Mouse (Mus musculus) heart, embryonic 10.5 days (tissue): ENCODE data around the gene Lrrc28. TPM values are rescaled to one million over a fixed set of nuclear protein-coding genes. Genes with fewer than 3 reads are reported as not detected.

Experiments used
- DNase-seq: peaks from one replicate; pipeline ENCODE4 v3.0.0-alpha.2; 2017; ENCODE audit warnings: low spot score
- H3K27ac ChIP-seq: fragments of 300-500 bp; sonication (generic); 2 replicates; pipeline ENCODE4 v1.5.1; 2016; ENCODE audit warnings: mild to moderate bottlenecking
- H3K27me3 ChIP-seq: fragments of 300-500 bp; sonication (generic); 2 replicates; pipeline ENCODE4 v1.6.1; 2016; ENCODE audit warnings: mild to moderate bottlenecking; ENCODE audit not compliant: poor library complexity, insufficient read depth, severe bottlenecking
- H3K36me3 ChIP-seq: fragments of 300-500 bp; sonication (generic); 2 replicates; pipeline ENCODE4 v1.6.1; 2016; ENCODE audit warnings: mild to moderate bottlenecking, moderate library complexity
- H3K4me1 ChIP-seq: fragments of 300-500 bp; sonication (generic); 2 replicates; pipeline ENCODE4 v1.6.1; 2016; ENCODE audit warnings: mild to moderate bottlenecking
- H3K4me3 ChIP-seq: fragments of 300-500 bp; sonication (generic); 2 replicates; pipeline ENCODE4 v1.5.1; 2016; ENCODE audit warnings: mild to moderate bottlenecking, moderate library complexity
- H3K9me3 ChIP-seq: fragments of 300-500 bp; sonication (generic); 2 replicates; pipeline ENCODE4 v1.6.1; 2016; ENCODE audit warnings: mild to moderate bottlenecking, moderate library complexity
- WGBS: fragments of 180-500 bp; shearing (Covaris S2); methylation state at CpG from one replicate; pipeline ENCODE4 v1.1.7; 2016; 5-methylcytosine and 5-hydroxymethylcytosine counted together
- polyA plus RNA-seq: library from polyadenylated mRNA; unstranded; fragments of >200 nt; fragmentation: Nextera tagmentation; extraction: Ambion mirVana; gene quantifications from 2 replicates; pipeline ENCODE4 v1.2.1, GENCODE M21; 2016

Lrrc28 gene
- polyA plus RNA-seq, 1 experiment from 2014 or later = 12.8 TPM

GRCm38 (mm10) chr7:67613795-67614463, 31.1 kb downstream of the Lrrc28 start:
- no peaks in the 10 kb centered on the region for H3K9me3 ChIP-seq
- H3K4me1 ChIP-seq = peaks cover 25% of the 10 kb centered on the region
- peak overlapping the region; percentile 27; the same call in 1 of the 2 replicates for H3K4me3 ChIP-seq
- H3K27ac ChIP-seq = peak overlapping the region; percentile 81
- 43% methylated on average over 10 of the region's 10 CpGs for WGBS
- DNase-seq = no peak
- no peaks in the 10 kb centered on the region for H3K36me3 ChIP-seq
- no peaks in the 10 kb centered on the region for H3K27me3 ChIP-seq

- Histone ChIP-seq H3K4me1 (peaks cover 22% of the 10 kb centered on the region), H3K36me3 (no peaks in the 10 kb centered on the region), H3K9me3 (no peaks in the 10 kb centered on the region), H3K4me3 (no peak overlapping the region), H3K27ac (peak overlapping the region; percentile 37; the same call in 1 of the 2 replicates), H3K27me3 (no peaks in the 10 kb centered on the region)
- no peak for DNase-seq
- WGBS = 61% methylated on average over 4 of the region's 4 CpGs
These were observed 36.6 kb downstream of the Lrrc28 start for GRCm38 (mm10) chr7:67608348-67609024.

- Histone ChIP-seq H3K27me3 (no peaks in the 10 kb centered on the region), H3K36me3 (no peaks in the 10 kb centered on the region), H3K9me3 (no peaks in the 10 kb centered on the region), H3K27ac (peak overlapping the region; percentile 37; the same call in 1 of the 2 replicates), H3K4me3 (no peak overlapping the region; the same call in 1 of the 2 replicates), H3K4me1 (peaks cover 17% of the 10 kb centered on the region)
- no peak for DNase-seq
- WGBS = 59% methylated on average over 5 of the region's 5 CpGs
These were observed 37.3 kb downstream of the Lrrc28 start for GRCm38 (mm10) chr7:67607669-67608347.

GRCm38 (mm10) chr7:67606250-67606649, 38.8 kb downstream of the Lrrc28 start:
- Histone ChIP-seq H3K36me3 (no peaks in the 10 kb centered on the region), H3K27me3 (no peaks in the 10 kb centered on the region), H3K4me3 (no peak overlapping the region), H3K9me3 (no peaks in the 10 kb centered on the region), H3K27ac (no peak overlapping the region), H3K4me1 (peaks cover 17% of the 10 kb centered on the region)
- 87% methylated on average over 1 of the region's 1 CpGs for WGBS
- DNase-seq = no peak

GRCm38 (mm10) chr7:67605114-67605513, 40.0 kb downstream of the Lrrc28 start:
- 77% methylated on average over 6 of the region's 6 CpGs for WGBS

GRCm38 (mm10) chr7:67598050-67598449, 47.0 kb downstream of the Lrrc28 start:
- H3K4me1 ChIP-seq = peaks cover 16% of the 10 kb centered on the region
- DNase-seq = no peak
- WGBS = 60% methylated on average over 3 of the region's 3 CpGs
- H3K4me3 ChIP-seq = no peak overlapping the region
- H3K36me3 ChIP-seq = no peaks in the 10 kb centered on the region
- H3K27ac ChIP-seq = peak overlapping the region; percentile 69; the same call in 1 of the 2 replicates
- H3K27me3 ChIP-seq = no peaks in the 10 kb centered on the region
- no peaks in the 10 kb centered on the region for H3K9me3 ChIP-seq

More at GRCm38 (mm10) chr7:67605114-67605513, 40.0 kb downstream of the Lrrc28 start:
- H3K27ac ChIP-seq = no peak overlapping the region
- H3K36me3 ChIP-seq = no peaks in the 10 kb centered on the region
- H3K4me3 ChIP-seq = no peak overlapping the region
- no peak for DNase-seq
- peaks cover 17% of the 10 kb centered on the region for H3K4me1 ChIP-seq
- H3K27me3 ChIP-seq = no peaks in the 10 kb centered on the region
- no peaks in the 10 kb centered on the region for H3K9me3 ChIP-seq

- H3K36me3 ChIP-seq = no peaks in the 10 kb centered on the region
- H3K9me3 ChIP-seq = no peaks in the 10 kb centered on the region
- 73% methylated on average over 1 of the region's 1 CpGs for WGBS
- no peak for DNase-seq
- H3K27me3 ChIP-seq = no peaks in the 10 kb centered on the region
- no peak overlapping the region for H3K4me3 ChIP-seq
- H3K4me1 ChIP-seq = peaks cover 16% of the 10 kb centered on the region
- no peak overlapping the region for H3K27ac ChIP-seq
These were observed 48.1 kb downstream of the Lrrc28 start for GRCm38 (mm10) chr7:67596961-67597360.

GRCm38 (mm10) chr7:67596322-67596721, 48.7 kb downstream of the Lrrc28 start:
- Histone ChIP-seq H3K36me3 (no peaks in the 10 kb centered on the region), H3K27me3 (no peaks in the 10 kb centered on the region), H3K4me1 (peaks cover 16% of the 10 kb centered on the region), H3K9me3 (no peaks in the 10 kb centered on the region), H3K27ac (no peak overlapping the region), H3K4me3 (no peak overlapping the region)
- DNase-seq = no peak
- WGBS = 92% methylated on average over 1 of the region's 1 CpGs

GRCm38 (mm10) chr7:67593902-67594301, 51.2 kb downstream of the Lrrc28 start:
- Histone ChIP-seq H3K27ac (no peak overlapping the region), H3K27me3 (no peaks in the 10 kb centered on the region), H3K4me3 (no peak overlapping the region), H3K9me3 (no peaks in the 10 kb centered on the region), H3K4me1 (peaks cover 16% of the 10 kb centered on the region), H3K36me3 (no peaks in the 10 kb centered on the region)
- DNase-seq = no peak
- WGBS = 81% methylated on average over 6 of the region's 6 CpGs

- no peaks in the 10 kb centered on the region for H3K9me3 ChIP-seq
- no peak overlapping the region for H3K4me3 ChIP-seq
- DNase-seq = no peak
- H3K27me3 ChIP-seq = no peaks in the 10 kb centered on the region
- H3K36me3 ChIP-seq = no peaks in the 10 kb centered on the region
- no peak overlapping the region for H3K27ac ChIP-seq
- H3K4me1 ChIP-seq = peaks cover 7% of the 10 kb centered on the region
- WGBS = 93% methylated on average over 6 of the region's 6 CpGs
These were observed 52.4 kb downstream of the Lrrc28 start for GRCm38 (mm10) chr7:67592670-67593069.

GRCm38 (mm10) chr7:67588743-67589142, 56.3 kb downstream of the Lrrc28 start:
- no peak for DNase-seq
- Histone ChIP-seq H3K36me3 (no peaks in the 10 kb centered on the region), H3K27ac (no peak overlapping the region), H3K4me1 (peaks cover 8% of the 10 kb centered on the region), H3K9me3 (no peaks in the 10 kb centered on the region), H3K27me3 (no peaks in the 10 kb centered on the region), H3K4me3 (no peak overlapping the region)
- WGBS = 75% methylated on average over 6 of the region's 6 CpGs

GRCm38 (mm10) chr7:67586479-67586878, 58.6 kb downstream of the Lrrc28 start:
- H3K27me3 ChIP-seq = no peaks in the 10 kb centered on the region
- no peak overlapping the region for H3K4me3 ChIP-seq
- peaks cover 5% of the 10 kb centered on the region for H3K4me1 ChIP-seq
- no peak overlapping the region for H3K27ac ChIP-seq
- 76% methylated on average over 5 of the region's 5 CpGs for WGBS
- H3K36me3 ChIP-seq = no peaks in the 10 kb centered on the region
- no peaks in the 10 kb centered on the region for H3K9me3 ChIP-seq
- no peak for DNase-seq

- no peak overlapping the region for H3K27ac ChIP-seq
- 38% methylated on average over 5 of the region's 5 CpGs for WGBS
- no peaks in the 10 kb centered on the region for H3K9me3 ChIP-seq
- no peak for DNase-seq
- H3K27me3 ChIP-seq = no peaks in the 10 kb centered on the region
- H3K4me1 ChIP-seq = peaks cover 5% of the 10 kb centered on the region
- no peak overlapping the region for H3K4me3 ChIP-seq
- no peaks in the 10 kb centered on the region for H3K36me3 ChIP-seq
These were observed 61.2 kb downstream of the Lrrc28 start for GRCm38 (mm10) chr7:67583852-67584251.
